Comparison of ENCODE assay signal across 13 mouse cellular contexts in genomic region chr2:29525273-29525805, GRCm38 (mm10).
DNase-seq lines count a peak whose midpoint lies in the region; ATAC-seq and TF ChIP-seq lines count a peak whose summit lies in the region.
"Had no signal": no experiment of that assay in that cellular context is flagged by ENCODE, and none has a peak within 500 bp of the region (broad histone marks: within the 10 kb centered on the region; RNA-seq: fewer than 3 reads in every experiment).

No protein-coding gene starts in this region.

- no peak for ATAC-seq in forebrain, embryonic 13.5 days
- ATAC-seq in forebrain, embryonic 16.5 days = no peak
- no peak for ATAC-seq in hindbrain, embryonic 13.5 days (ENCODE audit: low FRiP score)
- no peak for ATAC-seq in hindbrain, postnatal 0 days
- no peak for ATAC-seq in Patski
- ATAC-seq in kidney, embryonic 15.5 days (replicated peaks; ENCODE audit: low FRiP score) = no peak; the same call in 1 of the 2 replicates

- no peak overlapping the region for H3K9ac ChIP-seq in forebrain, embryonic 13.5 days
- H3K9ac ChIP-seq in forebrain, embryonic 16.5 days (replicated peaks; ENCODE audit: low read depth, low read length) = no peak overlapping the region
- H3K9ac ChIP-seq in hindbrain, embryonic 13.5 days = peak overlapping the region; percentile 13; the same call in 1 of the 2 replicates
- no peak overlapping the region for H3K9ac ChIP-seq in hindbrain, postnatal 0 days (replicated peaks; ENCODE audit: low read length)
- H3K9ac ChIP-seq in kidney, embryonic 15.5 days = no peak overlapping the region
- H3K9ac ChIP-seq: hindbrain, embryonic 15.5 days; lung, embryonic 15.5 days had no signal

- intact Hi-C loops in left cerebral cortex, postnatal 14 days (cut with DNase I) = no loop called here

- WGBS in forebrain, embryonic 13.5 days = 64% methylated on average over 4 of the region's 4 CpGs
- WGBS in forebrain, embryonic 16.5 days = 52% methylated on average over 4 of the region's 4 CpGs
- 50% methylated on average over 4 of the region's 4 CpGs for WGBS in hindbrain, embryonic 13.5 days
- 42% methylated on average over 4 of the region's 4 CpGs for WGBS in hindbrain, postnatal 0 days
- 31% methylated on average over 4 of the region's 4 CpGs for WGBS in kidney, embryonic 15.5 days

- no peaks in the 10 kb centered on the region for H3K27me3 ChIP-seq in forebrain, embryonic 13.5 days
- no peaks in the 10 kb centered on the region for H3K27me3 ChIP-seq in forebrain, embryonic 16.5 days (replicated peaks; ENCODE audit: control insufficient read depth, insufficient read depth, low read length)
- H3K27me3 ChIP-seq in hindbrain, embryonic 13.5 days = no peaks in the 10 kb centered on the region
- no peaks in the 10 kb centered on the region for H3K27me3 ChIP-seq in hindbrain, postnatal 0 days (ENCODE audit: insufficient read depth, low read length)
- no peaks in the 10 kb centered on the region for H3K27me3 ChIP-seq in Patski
- no peaks in the 10 kb centered on the region for H3K27me3 ChIP-seq in kidney, embryonic 15.5 days
- H3K27me3 ChIP-seq: hindbrain, embryonic 15.5 days; lung, embryonic 15.5 days had no signal

- CTCF ChIA-PET in Patski (lab: Charles Lee) = interaction anchor here (1.8 kb wide), 1 partner anchor 14 kb away, joined by 4 read pairs; no protein-coding TSS in a partner anchor

- no peaks in the 10 kb centered on the region for H3K9me3 ChIP-seq in forebrain, embryonic 13.5 days (replicated peaks)
- no peaks in the 10 kb centered on the region for H3K9me3 ChIP-seq in forebrain, embryonic 16.5 days (ENCODE audit: control insufficient read depth, low read length)
- H3K9me3 ChIP-seq in hindbrain, embryonic 13.5 days = no peaks in the 10 kb centered on the region
- no peaks in the 10 kb centered on the region for H3K9me3 ChIP-seq in hindbrain, postnatal 0 days (ENCODE audit: low read length)
- H3K9me3 ChIP-seq in kidney, embryonic 15.5 days (replicated peaks) = no peaks in the 10 kb centered on the region
- H3K9me3 ChIP-seq: hindbrain, embryonic 15.5 days; lung, embryonic 15.5 days had no signal

- no peak overlapping the region for H3K4me3 ChIP-seq in forebrain, embryonic 13.5 days
- H3K4me3 ChIP-seq in forebrain, embryonic 16.5 days (replicated peaks; ENCODE audit: low read length) = no peak overlapping the region
- no peak overlapping the region for H3K4me3 ChIP-seq in hindbrain, embryonic 13.5 days
- H3K4me3 ChIP-seq in hindbrain, postnatal 0 days (ENCODE audit: low read length) = no peak overlapping the region
- no peak overlapping the region for H3K4me3 ChIP-seq in kidney, embryonic 15.5 days (replicated peaks)
- H3K4me3 ChIP-seq: hindbrain, embryonic 15.5 days; lung, embryonic 15.5 days; myocyte had no signal

- no peak for DNase-seq in hindbrain, postnatal 0 days (ENCODE audit: low spot score)
- peak; percentile 4 for DNase-seq in Patski (ENCODE audit: low read depth, low spot score)
- no peak for DNase-seq in left cerebral cortex, postnatal 14 days (ENCODE audit: low spot score in 2 of 2)
- no peak for DNase-seq in gastrocnemius, adult 18-20 months (ENCODE audit: low spot score)
- DNase-seq: adrenal gland, adult 8-10 months had no signal

- POLR2A ChIA-PET in Patski (lab: Charles Lee) = no interaction called here

- H3K27ac ChIP-seq in forebrain, embryonic 13.5 days = 0 out of 2 replicates have a peak overlapping the region, but pooled peaks have one; percentile 58
- no peak overlapping the region for H3K27ac ChIP-seq in forebrain, embryonic 16.5 days (ENCODE audit: low read length)
- 0 out of 2 replicates have a peak overlapping the region, but pooled peaks have one; percentile 6 for H3K27ac ChIP-seq in hindbrain, embryonic 13.5 days
- no peak overlapping the region; the same call in 1 of the 2 replicates for H3K27ac ChIP-seq in hindbrain, postnatal 0 days
- peak overlapping the region; percentile 75 for H3K27ac ChIP-seq in kidney, embryonic 15.5 days
- H3K27ac ChIP-seq: lung, embryonic 15.5 days had no signal

- TF ChIP-seq CTCF in hindbrain, postnatal 0 days (IDR thresholded peaks at IDR 0.05; ENCODE audit: low read depth) = no peak
- no peak for TF ChIP-seq CTCF in Patski (IDR thresholded peaks at IDR 0.05)

- H3K4me2 ChIP-seq in forebrain, embryonic 13.5 days = no peak overlapping the region
- H3K4me2 ChIP-seq in forebrain, embryonic 16.5 days (ENCODE audit: low read length) = no peak overlapping the region
- H3K4me2 ChIP-seq in hindbrain, embryonic 13.5 days = no peak overlapping the region
- H3K4me2 ChIP-seq in hindbrain, postnatal 0 days (ENCODE audit: low read depth, low read length) = no peak overlapping the region
- peak overlapping the region; percentile 24; the same call in 1 of the 2 replicates for H3K4me2 ChIP-seq in kidney, embryonic 15.5 days
- H3K4me2 ChIP-seq: hindbrain, embryonic 15.5 days; liver, embryonic 11.5 days; lung, embryonic 15.5 days had no signal

- H3K4me1 ChIP-seq in forebrain, embryonic 13.5 days = peaks cover 70% of the 10 kb centered on the region
- peaks cover 49% of the 10 kb centered on the region for H3K4me1 ChIP-seq in forebrain, embryonic 16.5 days (replicated peaks; ENCODE audit: control insufficient read depth, insufficient read depth, low read length)
- H3K4me1 ChIP-seq in hindbrain, embryonic 13.5 days (replicated peaks) = peaks cover 43% of the 10 kb centered on the region
- peaks cover 26% of the 10 kb centered on the region; the same call in 1 of the 2 replicates for H3K4me1 ChIP-seq in hindbrain, postnatal 0 days (ENCODE audit: insufficient read depth, low read length)
- H3K4me1 ChIP-seq in kidney, embryonic 15.5 days = peaks cover 40% of the 10 kb centered on the region

- H3K36me3 ChIP-seq in forebrain, embryonic 13.5 days (ENCODE audit: poor library complexity, severe bottlenecking) = 0 out of 2 replicates have a peak, but pooled peaks cover 8% of the 10 kb centered on the region
- no peaks in the 10 kb centered on the region for H3K36me3 ChIP-seq in forebrain, embryonic 16.5 days (ENCODE audit: control insufficient read depth, insufficient read depth)
- no peaks in the 10 kb centered on the region; the same call in 1 of the 2 replicates for H3K36me3 ChIP-seq in hindbrain, embryonic 13.5 days
- no peaks in the 10 kb centered on the region for H3K36me3 ChIP-seq in hindbrain, postnatal 0 days (ENCODE audit: insufficient read depth, low read length)
- no peaks in the 10 kb centered on the region for H3K36me3 ChIP-seq in kidney, embryonic 15.5 days
- H3K36me3 ChIP-seq: hindbrain, embryonic 15.5 days; lung, embryonic 15.5 days had no signal

- in situ Hi-C loops in Patski (cut with MboI; ENCODE audit: low pct_unique_long_range_greater_than_20kb) = no loop called here

Comparison
In these comparisons a context has a peak if more than half of its experiments do, and no peak if none do; other contexts are left out.
1. H3K27ac ChIP-seq: peak in forebrain, embryonic 13.5 days (single experiment), hindbrain, embryonic 13.5 days (single experiment) and kidney, embryonic 15.5 days (single experiment); none in forebrain, embryonic 16.5 days (single experiment) and hindbrain, postnatal 0 days (single experiment).